Mouse (Mus musculus) heart, postnatal 14 days (tissue): ENCODE data around the gene Aldh2. TPM values are rescaled to one million over a fixed set of nuclear protein-coding genes. Genes with fewer than 3 reads are reported as not detected.
A peak's percentile ranks its signal among the peaks of the same experiment; 100 is the strongest.
"Not testable (repeated sequence)": the region's sequence is repeated elsewhere in the genome, so short reads cannot be mapped to it uniquely, and the experiment has no call there.

Source experiments
- DNase-seq, 2 experiments: peaks; one replicate each; pipeline ENCODE4 v3.0.0; 2021 to 2022
- intact Hi-C: fragments of 180-260 bp; cut with DNase I; formaldehyde crosslinking; loops from one replicate; pipeline ENCODE4 v1.15.1; 2025
- long read RNA-seq, 2 experiments: library from polyadenylated mRNA; stranded (forward); transcript quantifications; one replicate each; pipeline ENCODE4 v2.0.0; 2021
- total RNA-seq, 2 experiments: library from RNA; stranded (reverse); gene quantifications; 2 replicates each; pipeline ENCODE4 v1.2.3; 2021

The Aldh2 gene
- total RNA-seq = 100 to 1,000 TPM; 133 to 162 TPM
- long read RNA-seq, experiment 1, transcript Aldh2-201 (13 exons, 3,867 nt) = major isoform, 23 of 28 reads
- long read RNA-seq, experiment 1, partial matches to known transcripts = 4 of 28 reads
- long read RNA-seq, experiment 1, other reads (novel, unspliced or antisense) = 1 of 28 reads
- long read RNA-seq, experiment 2, transcript Aldh2-201 (13 exons, 3,867 nt) = major isoform, 21 of 26 reads
- long read RNA-seq, experiment 2, partial matches to known transcripts = 5 of 26 reads
- long read RNA-seq, experiment 2, other reads (novel, unspliced or antisense) = 0 of 26 reads

DNA sequence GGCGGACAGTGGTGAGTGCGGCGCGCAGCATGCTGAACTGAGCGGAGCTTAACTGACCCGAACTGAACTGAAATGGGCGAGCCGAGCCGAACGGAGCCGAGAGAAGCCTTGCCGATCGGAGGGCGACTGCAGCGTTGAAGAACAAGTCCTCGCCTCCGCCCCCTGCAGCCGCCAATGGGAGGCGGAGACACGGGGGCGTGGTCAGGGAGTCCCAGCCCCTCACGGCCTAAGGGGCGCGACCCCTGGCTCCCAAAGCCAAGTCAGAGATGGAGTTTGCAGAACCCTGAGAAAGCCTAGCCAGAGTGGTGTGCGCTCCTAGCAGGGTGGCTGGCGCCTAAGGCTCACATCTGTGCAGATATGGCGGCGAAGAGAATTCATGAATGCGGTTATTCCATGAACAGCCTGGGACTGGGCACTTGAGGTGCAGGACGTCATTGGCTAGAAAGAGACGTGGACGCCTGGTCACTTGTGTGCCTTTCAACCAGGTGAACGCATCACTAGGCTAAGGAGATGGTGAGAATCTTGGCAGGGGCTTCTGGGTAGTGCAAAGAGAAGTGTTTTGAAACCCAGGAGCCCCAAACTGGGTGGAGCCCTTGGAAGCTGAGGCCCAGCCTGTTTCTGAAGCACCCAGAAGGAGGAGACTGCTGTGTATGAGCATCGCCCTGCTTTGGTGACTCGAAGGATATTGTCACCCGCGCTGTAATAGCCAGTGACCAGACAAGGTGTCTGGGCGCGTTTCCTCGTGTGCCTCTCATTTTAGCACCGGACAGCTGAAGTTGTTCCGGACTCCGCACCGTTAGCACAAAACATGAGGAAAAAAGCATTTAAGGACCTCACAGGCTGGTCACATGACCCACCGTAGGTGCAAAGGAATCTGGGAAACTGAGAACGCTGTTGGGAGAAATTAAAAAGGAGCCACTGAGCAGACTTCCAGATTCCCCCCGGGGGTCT is at the start of gene Aldh2:
Gene Aldh2, minus strand, starts transcription at position 374 of the 951 bp plus-strand sequence.
- peak; percentile 90 to 91 for DNase-seq
- intact Hi-C loops = no loop called here

- DNase-seq = no peak
- intact Hi-C loops = no loop called here
Measured at GRCm38 (mm10) chr5:121639601-121640000, 46.0 kb upstream of the Aldh2 start.

DNA sequence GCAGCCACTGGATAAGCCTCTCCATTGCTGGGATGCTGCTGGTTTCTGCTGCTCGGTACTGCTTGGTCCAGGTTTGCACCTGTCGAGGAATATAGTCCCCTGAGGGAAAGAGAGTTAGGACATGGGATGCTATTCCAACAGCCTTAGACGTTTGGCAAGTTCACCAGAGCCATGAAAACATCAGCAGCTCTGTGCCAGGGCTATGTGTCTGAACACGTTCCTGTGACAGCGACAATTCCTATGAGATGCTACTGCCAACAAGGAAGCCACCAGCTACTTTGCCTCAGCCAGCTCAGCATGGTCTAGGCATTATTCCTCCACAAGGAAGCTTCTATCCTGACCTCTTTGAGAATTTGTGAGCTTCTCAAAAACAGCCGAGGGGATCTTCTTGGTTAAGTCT is 43.7 kb upstream of the Aldh2 start:
- no peak for DNase-seq
- intact Hi-C loops = no loop called here

- intact Hi-C loops = no loop called here
- no peak for DNase-seq
Measured at GRCm38 (mm10) chr5:121634668-121635067, 41.0 kb upstream of the Aldh2 start.

- intact Hi-C loops = no loop called here
- DNase-seq = no peak
Measured at GRCm38 (mm10) chr5:121632804-121633203, 39.2 kb upstream of the Aldh2 start.

DNA sequence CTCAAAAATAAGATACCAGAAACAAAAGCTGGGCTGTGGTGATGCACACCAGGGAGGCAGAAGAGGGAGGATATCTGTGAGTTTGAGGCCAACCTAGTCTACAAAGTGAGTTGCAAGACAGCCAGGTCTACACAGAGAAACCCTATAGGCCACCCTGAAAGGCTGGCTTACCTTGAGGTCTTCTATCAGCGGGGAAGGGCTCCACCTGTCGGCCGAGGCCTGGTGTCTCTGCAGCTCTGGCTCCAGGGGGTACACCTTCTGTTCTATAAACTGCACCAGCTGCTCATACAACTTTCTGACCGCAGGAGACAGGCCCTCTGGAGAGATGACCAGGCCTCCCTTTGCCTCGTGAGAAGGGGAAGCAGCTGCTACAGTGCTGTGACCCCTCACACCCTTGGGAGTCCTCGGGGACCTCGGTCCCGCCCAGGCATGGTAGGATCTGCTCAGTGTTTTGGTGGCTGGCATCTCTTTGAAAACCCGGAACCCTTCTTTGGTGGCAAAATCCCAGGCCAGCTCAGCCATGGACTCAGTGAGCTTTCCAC is 37.6 kb upstream of the Aldh2 start:
- intact Hi-C loops, DNase-seq: not testable (repeated sequence)

GRCm38 (mm10) chr5:121627871-121628270 is 34.2 kb upstream of the Aldh2 start:
- intact Hi-C loops = no loop called here
- peak; percentile 77 to 86 for DNase-seq

DNA sequence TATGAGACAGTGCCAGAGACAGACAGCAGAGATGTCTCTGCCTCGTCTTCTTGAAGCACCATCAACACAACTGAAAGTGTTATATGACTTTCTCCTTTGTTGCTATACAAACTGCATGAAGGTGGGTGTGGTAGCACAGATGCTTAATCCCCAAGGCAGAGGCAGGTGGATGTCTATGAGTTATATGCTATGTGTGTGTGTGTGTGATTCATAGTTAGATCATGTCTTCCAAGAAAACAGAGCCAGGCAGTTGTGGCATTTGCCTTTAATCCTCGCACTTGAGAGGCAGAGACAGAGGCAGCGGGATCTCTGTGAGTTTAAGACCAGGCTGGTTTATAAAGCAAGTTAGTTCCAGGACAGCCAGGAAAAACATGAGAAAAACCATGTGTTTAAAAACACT is 29.6 kb upstream of the Aldh2 start:
- no peak for DNase-seq
- intact Hi-C loops = no loop called here

DNA sequence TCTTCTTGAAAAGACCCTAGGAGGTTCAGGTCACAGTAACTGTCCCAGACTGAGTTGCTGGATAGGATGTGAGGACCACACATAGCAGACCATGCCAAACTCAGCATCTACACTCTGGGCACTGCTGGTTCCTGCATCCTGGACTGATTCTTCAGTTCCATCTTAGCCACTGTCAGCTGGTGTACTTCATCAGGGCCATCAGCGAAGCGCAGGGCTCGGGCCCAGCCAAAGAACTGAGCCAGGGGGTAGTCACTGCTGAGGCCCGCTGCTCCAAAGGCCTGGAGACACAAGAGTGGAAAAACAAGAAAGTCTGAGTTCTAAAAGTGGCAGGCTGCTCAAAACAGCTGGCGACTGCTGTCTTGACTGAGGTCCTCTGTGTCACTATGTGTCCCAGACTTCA is 27.5 kb upstream of the Aldh2 start:
- intact Hi-C loops = no loop called here
- DNase-seq = no peak

DNA sequence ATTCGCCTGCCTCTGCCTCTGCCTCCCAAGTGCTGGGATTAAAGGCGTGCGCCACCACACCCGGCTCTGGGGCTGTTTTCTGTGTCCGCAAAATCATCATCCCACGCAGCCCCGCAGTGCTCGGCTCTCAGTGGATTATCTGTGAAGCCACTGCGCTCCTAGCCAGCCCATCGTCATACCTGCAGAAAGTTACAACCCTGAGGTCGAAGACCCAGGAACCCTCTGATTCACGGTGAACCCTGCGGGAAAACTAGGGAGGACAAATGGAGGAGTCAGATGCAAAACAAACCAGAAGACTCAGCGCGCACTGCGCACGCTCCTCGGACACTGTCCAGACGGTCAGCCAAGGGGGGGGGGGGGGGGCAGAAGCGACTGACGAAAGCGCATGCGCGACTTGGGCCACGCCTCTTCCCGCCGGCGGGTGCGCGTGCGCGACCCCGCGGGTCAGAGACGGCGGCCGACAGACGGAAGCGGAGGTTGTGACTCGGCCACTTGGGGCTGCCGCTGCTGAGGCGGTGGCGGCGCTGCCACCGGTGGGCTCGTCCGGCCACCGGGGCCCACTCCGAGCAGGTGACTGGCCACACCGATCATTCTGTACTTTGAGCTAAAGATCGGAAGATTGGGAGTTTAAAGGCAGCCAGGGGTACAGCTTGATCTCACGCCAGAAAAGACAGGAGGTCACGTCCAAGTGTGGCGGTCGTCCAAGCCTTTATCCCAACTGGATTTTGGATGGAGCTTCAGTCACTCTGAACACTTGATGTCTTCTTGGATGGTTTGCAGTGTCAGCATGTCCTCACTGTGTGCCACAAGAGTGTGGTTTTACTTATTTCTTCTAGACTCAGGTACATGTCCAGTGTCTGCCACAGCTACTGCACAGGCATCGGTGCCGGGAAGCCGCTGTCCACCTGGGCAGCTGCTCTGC is 25.2 kb upstream of the Aldh2 start, which contains the start of gene Acad12:
Gene Acad12, minus strand, starts transcription at position 347 of the 922 bp plus-strand sequence.
- DNase-seq = peak; percentile 92
- intact Hi-C loops = loop anchor here (1.0 kb wide), 1 partner anchor 58 kb away; no protein-coding TSS in a partner anchor

DNA sequence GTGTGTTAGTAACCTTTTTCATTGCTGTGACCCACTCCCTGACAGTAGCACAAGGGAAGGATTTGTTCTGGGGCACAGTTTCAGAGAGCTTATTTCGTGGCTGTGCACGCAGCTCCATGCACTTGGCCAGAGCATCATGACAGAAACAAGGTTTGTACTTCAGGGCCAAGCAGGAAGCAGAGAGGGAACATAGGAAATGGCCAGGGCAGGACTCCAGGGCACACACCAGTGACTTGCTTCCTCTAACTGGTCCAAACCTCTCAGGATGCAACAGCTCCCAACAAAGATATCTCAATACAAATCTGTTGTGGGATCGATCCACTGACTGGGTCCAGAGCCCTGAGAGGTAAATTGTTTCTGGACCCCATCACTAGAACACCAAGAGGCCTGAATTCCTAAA is 21.3 kb upstream of the Aldh2 start:
- DNase-seq, intact Hi-C loops: not testable (repeated sequence)

DNA sequence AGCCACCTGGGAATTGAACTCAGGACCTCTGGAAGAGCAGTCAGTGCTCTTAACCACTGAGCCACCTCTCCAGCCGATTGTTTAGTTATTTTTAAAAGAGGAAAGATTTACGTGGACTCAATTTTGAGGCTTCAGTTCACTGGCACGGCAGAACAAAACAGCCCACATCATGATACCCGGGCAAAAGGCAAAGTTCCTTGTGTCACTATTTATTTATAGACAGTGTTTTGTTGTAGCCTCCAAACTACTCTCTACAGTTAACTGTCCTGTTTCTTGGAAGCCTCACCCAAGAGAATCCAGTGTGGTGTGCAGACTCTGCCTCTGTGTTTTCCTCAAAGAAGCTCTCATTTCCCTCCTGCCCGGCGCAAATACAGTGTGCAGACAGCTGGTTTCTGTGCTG is 18.4 kb upstream of the Aldh2 start:
- intact Hi-C loops = no loop called here

GRCm38 (mm10) chr5:121609556-121610135 is 16.0 kb upstream of the Aldh2 start:
- DNase-seq, intact Hi-C loops: not testable (repeated sequence)

More for the DNA sequence above, 18.4 kb upstream of the Aldh2 start:
- DNase-seq = no peak

DNA sequence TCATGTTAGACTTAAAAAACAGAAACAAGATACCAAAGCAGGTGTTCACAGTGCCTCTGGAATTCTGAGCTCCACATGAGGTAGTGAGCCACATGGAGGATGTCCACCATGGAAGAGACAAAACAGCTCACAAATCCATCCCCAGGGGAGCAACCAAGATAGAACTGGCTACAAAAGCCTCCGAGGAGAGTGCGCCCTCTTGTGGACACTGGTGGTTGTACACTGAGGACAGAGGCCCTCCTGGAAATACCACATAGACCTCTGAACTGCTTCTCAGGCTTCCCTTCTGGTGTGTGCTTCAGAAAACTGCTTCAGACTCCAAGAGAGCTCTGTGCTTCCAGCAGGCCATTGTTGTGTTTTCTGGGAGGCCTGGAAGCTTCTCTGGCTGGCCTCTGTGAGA is 12.5 kb upstream of the Aldh2 start:
- DNase-seq = peak; percentile 80 to 90

DNA sequence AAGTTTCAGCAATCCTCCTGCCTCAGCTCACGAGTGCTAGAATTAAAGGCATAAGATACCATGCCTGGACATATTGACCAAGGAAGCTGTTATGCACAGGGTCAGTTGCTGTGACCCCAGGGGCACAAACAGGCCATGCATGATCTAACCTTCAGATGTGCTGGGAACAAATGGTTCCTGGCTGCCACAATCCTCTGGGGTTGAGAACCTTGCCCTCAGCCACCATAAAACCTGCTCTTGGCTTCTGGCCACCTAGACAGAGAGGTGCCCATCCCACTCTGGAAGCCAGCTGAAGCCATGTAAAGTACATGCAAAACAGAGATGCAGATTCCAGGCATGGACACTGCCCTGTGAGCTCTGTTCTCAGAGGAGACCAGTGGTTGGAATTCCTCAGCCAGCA is 10.2 kb upstream of the Aldh2 start:
- not testable (repeated sequence) for DNase-seq
- intact Hi-C loops = loop anchor here (2.0 to 5.0 kb wide), 2 partner anchors 59 to 152 kb away; partner anchors contain the start of genes Adam1a, Erp29, Gm42878 and Mapkapk5

More for the DNA sequence above, 12.5 kb upstream of the Aldh2 start:
- intact Hi-C loops = no loop called here

DNA sequence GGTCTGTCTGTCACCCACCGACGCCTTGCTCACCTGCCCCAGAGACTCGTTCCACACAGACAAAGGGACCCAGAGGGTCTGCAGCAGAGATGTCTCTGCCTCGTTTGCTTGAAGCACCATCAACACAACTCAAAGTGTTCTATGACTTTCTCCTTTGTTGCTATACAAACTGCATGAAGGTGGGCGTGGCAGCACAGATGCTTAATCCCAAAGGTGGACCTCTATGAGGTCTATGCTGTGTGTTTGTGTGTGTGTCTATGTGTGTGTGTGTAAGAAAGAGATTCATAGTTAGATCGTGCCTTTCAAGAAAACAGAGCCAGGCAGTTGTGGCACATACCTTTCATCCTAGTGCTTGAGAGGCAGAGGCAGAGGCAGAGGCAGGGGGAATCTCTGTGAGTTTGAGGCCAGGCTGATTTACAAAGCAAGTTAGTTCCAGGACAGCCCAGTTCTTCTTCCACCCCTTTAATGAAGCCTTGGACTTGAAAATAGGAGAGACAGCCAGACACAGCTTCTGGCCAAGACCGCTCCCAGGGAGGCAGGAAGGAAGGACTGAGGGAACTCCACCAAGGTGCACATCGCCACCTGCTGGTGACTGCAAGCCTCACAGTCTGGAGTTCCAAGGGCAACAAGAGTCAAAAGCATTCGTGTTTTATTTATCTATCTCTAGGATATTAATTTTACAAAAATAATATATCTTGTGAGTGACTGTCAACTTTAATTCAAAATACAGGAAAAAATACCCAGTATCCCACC is 8.1 kb upstream of the Aldh2 start:
- intact Hi-C loops = loop anchor here (1.0 to 5.0 kb wide), 3 partner anchors 37 to 149 kb away; partner anchors contain the start of genes Adam1a, Erp29, Gm42878 and Mapkapk5
- peak; percentile 92 to 97 for DNase-seq

GRCm38 (mm10) chr5:121598871-121599610 is 5.4 kb upstream of the Aldh2 start:
- peak; percentile 34 for DNase-seq
- intact Hi-C loops = no loop called here

GRCm38 (mm10) chr5:121597991-121598537 is 4.4 kb upstream of the Aldh2 start:
- intact Hi-C loops = no loop called here
- no peak for DNase-seq
